Mouse (Mus musculus) heart, embryonic 10.5 days (tissue): ENCODE results near the gene Olfr564. TPM values are rescaled to one million over a fixed set of nuclear protein-coding genes. Genes with fewer than 3 reads are reported as not detected.

Experiments used
- DNase-seq: peaks from one replicate; pipeline ENCODE4 v3.0.0-alpha.2; 2017; ENCODE audit warnings: low spot score
- H3K27ac ChIP-seq: fragments of 300-500 bp; sonication (generic); 2 replicates; pipeline ENCODE4 v1.5.1; 2016; ENCODE audit warnings: mild to moderate bottlenecking
- H3K27me3 ChIP-seq: fragments of 300-500 bp; sonication (generic); 2 replicates; pipeline ENCODE4 v1.6.1; 2016; ENCODE audit warnings: mild to moderate bottlenecking; ENCODE audit not compliant: poor library complexity, insufficient read depth, severe bottlenecking
- H3K36me3 ChIP-seq: fragments of 300-500 bp; sonication (generic); 2 replicates; pipeline ENCODE4 v1.6.1; 2016; ENCODE audit warnings: mild to moderate bottlenecking, moderate library complexity
- H3K4me1 ChIP-seq: fragments of 300-500 bp; sonication (generic); 2 replicates; pipeline ENCODE4 v1.6.1; 2016; ENCODE audit warnings: mild to moderate bottlenecking
- H3K4me3 ChIP-seq: fragments of 300-500 bp; sonication (generic); 2 replicates; pipeline ENCODE4 v1.5.1; 2016; ENCODE audit warnings: mild to moderate bottlenecking, moderate library complexity
- H3K9me3 ChIP-seq: fragments of 300-500 bp; sonication (generic); 2 replicates; pipeline ENCODE4 v1.6.1; 2016; ENCODE audit warnings: mild to moderate bottlenecking, moderate library complexity
- WGBS: fragments of 180-500 bp; shearing (Covaris S2); methylation state at CpG from one replicate; pipeline ENCODE4 v1.1.7; 2016; 5-methylcytosine and 5-hydroxymethylcytosine counted together
- polyA plus RNA-seq: library from polyadenylated mRNA; unstranded; fragments of >200 nt; fragmentation: Nextera tagmentation; extraction: Ambion mirVana; gene quantifications from 2 replicates; pipeline ENCODE4 v1.2.1, GENCODE M21; 2016

Gene Olfr564
- polyA plus RNA-seq: not detected in 2 replicates

- no peak within 1 kb of the TSS for H3K4me3 ChIP-seq
- H3K4me1 ChIP-seq: no peaks in the 10 kb centered on the region
- H3K36me3 ChIP-seq: no peaks in the 10 kb centered on the region
- H3K27ac ChIP-seq: no peak within 1 kb of the TSS
- H3K9me3 ChIP-seq: no peaks in the 10 kb centered on the region
- no peaks in the 10 kb centered on the region for H3K27me3 ChIP-seq
- no peak for DNase-seq
Measured at GRCm38 (mm10) chr7:102803180-102803579, at the start of gene Olfr564. TSS of gene Olfr564 (plus strand) at chr7:102803480.

- 71% methylated on average over 4 of the region's 4 CpGs for WGBS
- no peaks in the 10 kb centered on the region for H3K36me3 ChIP-seq
- no peak within 1 kb of the TSS for H3K4me3 ChIP-seq
- DNase-seq: no peak
- no peaks in the 10 kb centered on the region for H3K27me3 ChIP-seq
- H3K4me1 ChIP-seq: no peaks in the 10 kb centered on the region
- H3K27ac ChIP-seq: no peak within 1 kb of the TSS
- H3K9me3 ChIP-seq: no peaks in the 10 kb centered on the region
Measured at GRCm38 (mm10) chr7:102759266-102759665, 44.0 kb upstream of the Olfr564 start, which contains the start of the genes Olfr560 and Olfr78. TSS of gene Olfr560 (minus strand) at chr7:102759366. TSS of gene Olfr78 (minus strand) at chr7:102759471.

GRCm38 (mm10) chr7:102770921-102771320 is 32.4 kb upstream of the Olfr564 start, which contains the start of gene Olfr561:
TSS of gene Olfr561 (plus strand) at chr7:102771221.
- DNase-seq: no peak
- no peaks in the 10 kb centered on the region for H3K27me3 ChIP-seq
- no peak within 1 kb of the TSS for H3K27ac ChIP-seq
- 77% methylated on average over 2 of the region's 2 CpGs for WGBS
- no peaks in the 10 kb centered on the region for H3K9me3 ChIP-seq
- no peaks in the 10 kb centered on the region for H3K36me3 ChIP-seq
- no peak within 1 kb of the TSS for H3K4me3 ChIP-seq
- H3K4me1 ChIP-seq: no peaks in the 10 kb centered on the region

Other genes with a start within 250 kb of the Olfr564 start
- gene Trim21, start 238.0 kb upstream of the Olfr564 start, polyA plus RNA-seq: 0.47 and 0.65 TPM in 2 replicates
- gene Olfr550, start 232.0 kb upstream of the Olfr564 start, polyA plus RNA-seq: not detected in 2 replicates
- gene Olfr551, start 211.6 kb upstream of the Olfr564 start, polyA plus RNA-seq: not detected in 2 replicates
- gene Olfr552, start 205.7 kb upstream of the Olfr564 start, polyA plus RNA-seq: not detected in 2 replicates
- gene Olfr553, start 185.3 kb upstream of the Olfr564 start, polyA plus RNA-seq: not detected in 2 replicates
- gene Olfr554, start 165.0 kb upstream of the Olfr564 start, polyA plus RNA-seq: not detected in 2 replicates
- not detected in 2 replicates for gene Olfr555, start 144.7 kb upstream of the Olfr564 start, polyA plus RNA-seq
- not detected in 2 replicates for gene Olfr556, start 138.6 kb upstream of the Olfr564 start, polyA plus RNA-seq
- gene Trim68, start 116.2 kb upstream of the Olfr564 start, polyA plus RNA-seq: 14.6 and 16.2 TPM in 2 replicates
- gene Olfr557, start 107.6 kb upstream of the Olfr564 start, polyA plus RNA-seq: not detected in 2 replicates
- not detected in 2 replicates for gene Olfr558, start 101.3 kb upstream of the Olfr564 start, polyA plus RNA-seq
- gene Olfr33, start 84.4 kb upstream of the Olfr564 start, polyA plus RNA-seq: not detected in 2 replicates
- not detected in 2 replicates for gene Olfr559, start 76.0 kb upstream of the Olfr564 start, polyA plus RNA-seq
- gene Olfr560, start 44.1 kb upstream of the Olfr564 start, polyA plus RNA-seq: not detected in 2 replicates
- not detected in 2 replicates for gene Olfr78, start 44.0 kb upstream of the Olfr564 start, polyA plus RNA-seq
- gene Olfr561, start 32.3 kb upstream of the Olfr564 start, polyA plus RNA-seq: not detected in 2 replicates
- gene Olfr566, start 55.3 kb downstream of the Olfr564 start, polyA plus RNA-seq: not detected in 2 replicates
- gene Olfr568, start 73.6 kb downstream of the Olfr564 start, polyA plus RNA-seq: not detected in 2 replicates
- not detected in 2 replicates for gene Olfr569, start 87.4 kb downstream of the Olfr564 start, polyA plus RNA-seq
- gene Olfr570, start 91.1 kb downstream of the Olfr564 start, polyA plus RNA-seq: not detected in 2 replicates
- gene Olfr571, start 114.1 kb downstream of the Olfr564 start, polyA plus RNA-seq: not detected in 2 replicates
- not detected in 2 replicates for gene Olfr572, start 120.9 kb downstream of the Olfr564 start, polyA plus RNA-seq
- not detected in 2 replicates for gene Olfr573-ps1, start 139.1 kb downstream of the Olfr564 start, polyA plus RNA-seq
- gene Olfr574, start 145.0 kb downstream of the Olfr564 start, polyA plus RNA-seq: not detected in 2 replicates
- not detected in 2 replicates for gene Olfr575, start 155.3 kb downstream of the Olfr564 start, polyA plus RNA-seq
- gene Olfr576, start 159.2 kb downstream of the Olfr564 start, polyA plus RNA-seq: not detected in 2 replicates
- not detected in 2 replicates for gene Olfr577, start 172.5 kb downstream of the Olfr564 start, polyA plus RNA-seq
- gene Olfr578, start 185.8 kb downstream of the Olfr564 start, polyA plus RNA-seq: not detected in 2 replicates
- gene Olfr582, start 234.5 kb downstream of the Olfr564 start, polyA plus RNA-seq: not detected in 2 replicates
- gene Olfr583, start 247.8 kb downstream of the Olfr564 start, polyA plus RNA-seq: not detected in 2 replicates